Mouse (Mus musculus) cerebellum, adult 2 months (tissue): Measurements from ENCODE around the gene Depdc1b.

Source experiments
- CTCF ChIP-seq: fragments of 200-500 bp; IDR thresholded peaks from 2 replicates; pipeline ENCODE4 v1.5.1; 2011; ENCODE audit warnings: low read depth, mild to moderate bottlenecking, control low read depth, low read length, moderate library complexity, borderline replicate concordance; ENCODE audit not compliant: insufficient read depth
- POLR2A ChIP-seq: fragments of 200-500 bp; IDR thresholded peaks from 2 replicates; pipeline ENCODE4 v1.6.1; 2011; ENCODE audit warnings: low read length, control low read depth, borderline replicate concordance; ENCODE audit not compliant: insufficient read depth

- TF ChIP-seq CTCF = no peak
- no peak for TF ChIP-seq POLR2A
Measured at GRCm38 (mm10) chr13:108326351-108326750, 10.2 kb downstream of the Depdc1b start.
